In the genomic region with DNA sequence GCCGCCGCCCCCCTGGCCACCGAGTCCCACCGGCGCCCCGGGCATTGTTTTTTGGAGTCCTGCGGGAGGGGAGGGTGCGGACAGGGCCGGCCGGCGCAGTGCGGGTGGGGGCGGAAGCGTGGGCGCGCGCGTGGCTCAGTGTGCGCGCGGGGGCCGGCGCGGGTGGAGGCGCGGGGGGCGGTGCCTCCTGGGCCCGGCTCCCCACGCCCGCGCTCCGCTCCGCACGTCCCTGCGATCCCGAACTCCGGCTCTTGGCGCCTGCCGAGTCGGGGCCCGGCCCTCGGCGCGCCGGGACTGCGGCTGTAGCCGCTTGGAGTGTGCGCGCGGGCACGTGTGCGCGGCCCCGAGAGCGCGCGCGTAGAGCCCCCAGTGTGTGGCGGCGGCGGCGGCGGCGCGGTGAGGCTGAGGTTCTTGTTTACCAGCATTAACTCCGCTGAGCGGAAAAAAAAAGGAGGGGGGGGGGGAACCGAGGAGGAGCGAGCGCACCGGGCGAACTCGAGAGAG, we compare ENCODE assay signal across 8 mouse cellular contexts. TPM values are rescaled to one million over a fixed set of nuclear protein-coding genes. Genes with fewer than 3 reads are reported as not detected.
DNase-seq lines count a peak whose midpoint lies in the region; ATAC-seq and TF ChIP-seq lines count a peak whose summit lies in the region.

No protein-coding gene starts in this region.

- peak; percentile 94 for DNase-seq in MEL (ENCODE audit: low read depth, low spot score)
- DNase-seq in cerebellum, adult 18-20 months = peak; percentile 95 to 100
- peak; percentile 98 to 99 for DNase-seq in heart, postnatal 36 days
- peak; percentile 83 to 93 for DNase-seq in layer of hippocampus, adult 8-10 months (ENCODE audit: low spot score in 2 of 2)
- peak; percentile 99 for DNase-seq in lung, embryonic 14.5 days
- DNase-seq in ovary, adult 18-20 months (ENCODE audit: low spot score) = peak; percentile 91
- DNase-seq in thymus, adult 2 months = peak; percentile 91

- peaks cover 31% of the 10 kb centered on the region for H3K79me2 ChIP-seq in MEL (ENCODE audit: control insufficient read depth, insufficient read depth, low read length, poor library complexity)

- TF ChIP-seq CTCF in MEL (IDR thresholded peaks at IDR 0.05 in 2 of 3, conservative IDR thresholded peaks at IDR 0.05 in 1 of 3; ENCODE audit: control insufficient read depth in 1 of 3, insufficient read depth in 1 of 3, low read depth in 2 of 3, low read length in 3 of 3, poor library complexity in 1 of 3, severe bottlenecking in 1 of 3) = no peak
- no peak for TF ChIP-seq CTCF in lung, embryonic 14.5 days (IDR thresholded peaks at IDR 0.05; ENCODE audit: low read depth)
- peak; percentile 64; the same call in 1 of the 2 replicates for TF ChIP-seq CTCF in thymus, adult 2 months (IDR thresholded peaks at IDR 0.05; ENCODE audit: borderline replicate concordance, control insufficient read depth, extremely low read depth, insufficient read depth, low read length, poor library complexity)

- peaks cover 2 to 8% of the 10 kb centered on the region in 2 experiments; a peak in 3 of 4 replicates for H3K4me1 ChIP-seq in MEL (ENCODE audit: control insufficient read depth in 1 of 2, insufficient read depth in 2 of 2, low read length in 2 of 2)
- H3K4me1 ChIP-seq in forebrain, embryonic 16.5 days (replicated peaks; ENCODE audit: control insufficient read depth, insufficient read depth, low read length) = peaks cover 22% of the 10 kb centered on the region
- H3K4me1 ChIP-seq in lung, embryonic 14.5 days (ENCODE audit: insufficient read depth) = peaks cover 4% of the 10 kb centered on the region; the same call in 1 of the 2 replicates
- peaks cover 21% of the 10 kb centered on the region for H3K4me1 ChIP-seq in thymus, adult 2 months (replicated peaks; ENCODE audit: control insufficient read depth, insufficient read depth, low read length)

- H3K9ac ChIP-seq in MEL (ENCODE audit: control insufficient read depth, low read depth, low read length, poor library complexity, severe bottlenecking) = peak overlapping the region; percentile 92
- H3K9ac ChIP-seq in forebrain, embryonic 16.5 days (replicated peaks; ENCODE audit: low read depth, low read length) = peak overlapping the region; percentile 98
- H3K9ac ChIP-seq in lung, embryonic 14.5 days = peak overlapping the region; percentile 94

- TF ChIP-seq POLR2A in MEL (IDR thresholded peaks at IDR 0.05; ENCODE audit: control insufficient read depth in 1 of 2, insufficient read depth in 1 of 2, low read depth in 1 of 2, low read length in 2 of 2, poor library complexity in 1 of 2) = 0 out of 4 replicates have a peak, but pooled peaks of 1 of the 2 experiments have one; percentile 28
- TF ChIP-seq POLR2A in thymus, adult 2 months (IDR thresholded peaks at IDR 0.05; ENCODE audit: control insufficient read depth, extremely low read depth, insufficient read depth, low read length, poor library complexity) = no peak

- H3K4me3 ChIP-seq in MEL (ENCODE audit: control insufficient read depth in 1 of 2, insufficient read depth in 1 of 2, low read depth in 2 of 2, low read length in 2 of 2) = peak overlapping the region; percentile 95 to 99
- peak overlapping the region; percentile 91 for H3K4me3 ChIP-seq in forebrain, embryonic 16.5 days (replicated peaks; ENCODE audit: low read length)
- H3K4me3 ChIP-seq in lung, embryonic 14.5 days (ENCODE audit: low read depth, low read length) = peak overlapping the region; percentile 91
- H3K4me3 ChIP-seq in thymus, adult 2 months (ENCODE audit: control insufficient read depth, insufficient read depth, low read length) = peak overlapping the region; percentile 78

- intact Hi-C loops in heart, postnatal 36 days (cut with DNase I) = loop anchor here (1.0 to 10.0 kb wide), 3 partner anchors 179 to 351 kb away; no protein-coding TSS in a partner anchor

- no peaks in the 10 kb centered on the region for H3K9me3 ChIP-seq in MEL (replicated peaks; ENCODE audit: insufficient read depth, low read length)
- H3K9me3 ChIP-seq in forebrain, embryonic 16.5 days (ENCODE audit: control insufficient read depth, low read length) = no peaks in the 10 kb centered on the region
- H3K9me3 ChIP-seq in lung, embryonic 14.5 days (ENCODE audit: low read depth, low read length) = no peaks in the 10 kb centered on the region

- H3K4me2 ChIP-seq in forebrain, embryonic 16.5 days (ENCODE audit: low read length) = peak overlapping the region; percentile 99
- H3K4me2 ChIP-seq in lung, embryonic 14.5 days = peak overlapping the region; percentile 90

- peaks cover 3 to 12% of the 10 kb centered on the region in 2 experiments; a peak in 3 of 4 replicates for H3K27me3 ChIP-seq in MEL (ENCODE audit: control insufficient read depth in 1 of 2, insufficient read depth in 2 of 2, low read length in 2 of 2)
- no peaks in the 10 kb centered on the region for H3K27me3 ChIP-seq in forebrain, embryonic 16.5 days (replicated peaks; ENCODE audit: control insufficient read depth, insufficient read depth, low read length)
- no peaks in the 10 kb centered on the region for H3K27me3 ChIP-seq in lung, embryonic 14.5 days (ENCODE audit: insufficient read depth, low read length)
- H3K27me3 ChIP-seq in thymus, adult 2 months (ENCODE audit: control insufficient read depth, insufficient read depth, low read length) = peaks cover 4% of the 10 kb centered on the region; the same call in 1 of the 2 replicates

- peak; percentile 84 for ATAC-seq in forebrain, embryonic 16.5 days
- peak; percentile 83 for ATAC-seq in lung, embryonic 14.5 days (ENCODE audit: insufficient read depth)

- under 1% methylated on average over 58 of the region's 73 CpGs for WGBS in forebrain, embryonic 16.5 days
- under 1% methylated on average over 60 of the region's 73 CpGs for WGBS in lung, embryonic 14.5 days
- 2% methylated on average over 65 of the region's 73 CpGs for WGBS in thymus, adult 2 months

- TF ChIP-seq RAD21 in MEL (IDR thresholded peaks at IDR 0.05; ENCODE audit: low read depth, low read length) = no peak

- no peak; a peak in 1 of 4 replicates for TF ChIP-seq EP300 in MEL (IDR thresholded peaks at IDR 0.05; ENCODE audit: low read depth in 1 of 2, low read length in 2 of 2)

- peaks cover 0 to 9% of the 10 kb centered on the region in 2 experiments; a peak in 2 of 4 replicates for H3K36me3 ChIP-seq in MEL (ENCODE audit: control insufficient read depth in 1 of 2, insufficient read depth in 2 of 2, low read length in 2 of 2)
- H3K36me3 ChIP-seq in forebrain, embryonic 16.5 days (ENCODE audit: control insufficient read depth, insufficient read depth) = no peaks in the 10 kb centered on the region
- no peaks in the 10 kb centered on the region for H3K36me3 ChIP-seq in lung, embryonic 14.5 days (ENCODE audit: insufficient read depth)
- no peaks in the 10 kb centered on the region for H3K36me3 ChIP-seq in thymus, adult 2 months (ENCODE audit: control insufficient read depth, insufficient read depth, low read length)

- peak overlapping the region; percentile 71 for H3K27ac ChIP-seq in MEL (ENCODE audit: control insufficient read depth, low read depth, low read length)
- H3K27ac ChIP-seq in forebrain, embryonic 16.5 days (ENCODE audit: low read length) = peak overlapping the region; percentile 100
- H3K27ac ChIP-seq in lung, embryonic 14.5 days (ENCODE audit: low read depth) = peak overlapping the region; percentile 99
- 0 out of 2 replicates have a peak overlapping the region, but pooled peaks have one; percentile 3 for H3K27ac ChIP-seq in thymus, adult 2 months (ENCODE audit: control insufficient read depth, insufficient read depth, low read length)

TF ChIP-seq in MEL, 35 proteins besides CTCF, POLR2A, EP300 and RAD21 (continues in another document):
- peak; percentile 67 for TF ChIP-seq MAZ (IDR thresholded peaks at IDR 0.05; ENCODE audit: low read depth, low read length)
- TF ChIP-seq HCFC1 (IDR thresholded peaks at IDR 0.05; ENCODE audit: low read depth, low read length) = peak; percentile 60; the same call in 1 of the 2 replicates
- TF ChIP-seq E2F4 (IDR thresholded peaks at IDR 0.05; ENCODE audit: borderline replicate concordance, low read depth, low read length) = no peak
- TF ChIP-seq CHD1 (IDR thresholded peaks at IDR 0.05; ENCODE audit: low read depth, low read length) = no peak
- peak; percentile 81; the same call in 1 of the 2 replicates for TF ChIP-seq BHLHE40 (IDR thresholded peaks at IDR 0.05; ENCODE audit: borderline replicate concordance, low read depth, low read length)
- TF ChIP-seq TCF12 (IDR thresholded peaks at IDR 0.05; ENCODE audit: low read depth, low read length) = 0 out of 2 replicates have a peak, but pooled peaks have one; percentile 34
- TF ChIP-seq RCOR1 (IDR thresholded peaks at IDR 0.05; ENCODE audit: low read depth, low read length) = no peak
- TF ChIP-seq NRF1 (IDR thresholded peaks at IDR 0.05; ENCODE audit: insufficient read depth, low read depth, low read length, poor library complexity, severe bottlenecking) = peak; percentile 53; the same call in 1 of the 2 replicates
- no peak; the same call in 1 of the 2 replicates for TF ChIP-seq ETS1 (IDR thresholded peaks at IDR 0.05; ENCODE audit: low read depth, low read length)
- no peak for TF ChIP-seq KAT2A (conservative IDR thresholded peaks at IDR 0.05; ENCODE audit: low read depth, low read length)
- no peak; the same call in 1 of the 2 replicates for TF ChIP-seq ZNF384 (IDR thresholded peaks at IDR 0.05; ENCODE audit: low read depth, low read length)
- peak; percentile 71 for TF ChIP-seq MXI1 (IDR thresholded peaks at IDR 0.05; ENCODE audit: low read depth, low read length)
- no peak for TF ChIP-seq POLR2AphosphoS2 (IDR thresholded peaks at IDR 0.05; ENCODE audit: low read length)
- TF ChIP-seq USF1 (IDR thresholded peaks at IDR 0.05; ENCODE audit: low read depth, low read length) = peak; percentile 64; the same call in 1 of the 2 replicates
- TF ChIP-seq CHD2 (IDR thresholded peaks at IDR 0.05; ENCODE audit: low read length) = no peak
- TF ChIP-seq MYB (IDR thresholded peaks at IDR 0.05; ENCODE audit: low read depth, low read length) = no peak
- TF ChIP-seq ELF1 (IDR thresholded peaks at IDR 0.05; ENCODE audit: low read depth, low read length) = 0 out of 2 replicates have a peak, but pooled peaks have one; percentile 12
- no peak for TF ChIP-seq ZC3H11A (IDR thresholded peaks at IDR 0.05; ENCODE audit: low read depth, low read length)
- TF ChIP-seq JUND (IDR thresholded peaks at IDR 0.05; ENCODE audit: low read depth, low read length) = no peak

RNA-seq across cellular contexts. Expression of a gene that starts 1.0 kb away (rescaled TPM):
- 11.9 and 13.8 TPM in 2 replicates for total RNA-seq in MEL (2012; rRNA removed)
- polyA plus RNA-seq in MEL (2012; ENCODE audit: insufficient read depth in 1 of 2, insufficient read length in 2 of 2, low read depth in 1 of 2, low replicate concordance in 2 of 2, missing spikeins in 1 of 2) = 10 to 100 TPM in 1 of 2 experiments, not detected in 1; 11.8 TPM
- 25.2 and 27.1 TPM in 2 replicates for polyA plus RNA-seq in forebrain, embryonic 16.5 days (2015; fragmentation: Nextera tagmentation; extraction: Ambion mirVana)
- total RNA-seq in heart, postnatal 36 days (2021) = 10 to 100 TPM; 15.4 to 21.1 TPM
- total RNA-seq in layer of hippocampus, adult 8-10 months (2022) = 10 to 100 TPM; 36.7 to 55.9 (median 50.7) TPM
- polyA plus RNA-seq in lung, embryonic 14.5 days (2014; fragmentation: Nextera tagmentation; extraction: Ambion mirVana) = 19.6 and 19.7 TPM in 2 replicates
- 9.0 and 9.2 TPM in 2 replicates for polyA plus RNA-seq in thymus, adult 2 months (2012; rRNA removed)

Comparison
In these comparisons a context has a peak if more than half of its experiments do, and no peak if none do; other contexts are left out.
1. Peak in every context shown above with its lines: DNase-seq, ATAC-seq, H3K4me3 ChIP-seq and H3K27ac ChIP-seq.
2. H3K27ac ChIP-seq: peak in every context shown above with its lines; median percentile 100 in forebrain, embryonic 16.5 days; 99 in lung, embryonic 14.5 days; 71 in MEL; 3 in thymus, adult 2 months.